Mouse (Mus musculus): ENCODE data around the gene Otud7a. TPM values are rescaled to one million over a fixed set of nuclear protein-coding genes. Genes with fewer than 3 reads are reported as not detected.

Otud7a gene
- total RNA-seq, 2 experiments from 2014 or later: not detected

DNA sequence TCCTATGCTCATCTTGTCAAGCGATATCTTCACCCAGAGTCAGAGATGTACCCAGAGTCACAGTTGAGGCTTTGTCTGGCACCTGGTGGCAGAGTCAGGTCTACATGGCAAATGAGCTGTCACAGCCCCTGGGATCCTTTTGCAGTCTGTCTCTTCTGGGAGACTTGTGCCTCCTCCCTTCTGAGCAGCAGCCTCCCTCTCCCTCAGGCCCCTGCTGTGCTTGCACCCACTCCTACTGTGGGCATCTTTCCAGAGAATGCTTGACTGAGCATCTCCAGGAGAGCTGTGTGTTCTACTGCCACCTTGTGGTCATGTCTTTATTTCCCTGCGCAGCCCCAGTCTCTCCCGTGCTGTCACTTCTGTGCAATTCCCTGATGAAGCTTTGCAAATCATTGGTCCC is 227.4 kb downstream of the Otud7a start:
- no peak for ATAC-seq (replicated peaks; ENCODE audit: low FRiP score, poor library complexity, severe bottlenecking)

DNA sequence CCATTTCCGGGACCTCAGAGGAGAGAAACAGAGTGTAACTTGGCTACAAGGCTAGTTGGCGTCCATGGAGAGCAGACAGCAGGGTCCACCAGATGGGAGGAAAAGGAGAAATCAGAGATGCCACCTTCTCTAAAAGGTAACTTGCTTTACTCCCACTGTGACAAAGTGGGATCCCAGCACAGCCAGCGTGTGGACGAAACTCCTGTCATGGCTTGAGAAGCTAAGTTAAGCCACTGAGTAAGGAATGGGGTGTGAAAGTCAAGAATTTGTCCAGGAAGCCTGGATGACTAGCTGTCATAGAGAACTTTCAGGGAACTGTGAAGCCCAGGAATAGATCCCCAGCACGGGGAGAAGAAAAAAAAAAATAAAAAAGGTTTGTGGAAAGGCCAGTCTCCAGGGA is 232.1 kb downstream of the Otud7a start:
- ATAC-seq (replicated peaks; ENCODE audit: low FRiP score, poor library complexity, severe bottlenecking): no peak

- ATAC-seq (replicated peaks; ENCODE audit: low FRiP score, poor library complexity, severe bottlenecking): no peak
These were observed 232.6 kb downstream of the Otud7a start for GRCm38 (mm10) chr7:63677149-63677548.

DNA sequence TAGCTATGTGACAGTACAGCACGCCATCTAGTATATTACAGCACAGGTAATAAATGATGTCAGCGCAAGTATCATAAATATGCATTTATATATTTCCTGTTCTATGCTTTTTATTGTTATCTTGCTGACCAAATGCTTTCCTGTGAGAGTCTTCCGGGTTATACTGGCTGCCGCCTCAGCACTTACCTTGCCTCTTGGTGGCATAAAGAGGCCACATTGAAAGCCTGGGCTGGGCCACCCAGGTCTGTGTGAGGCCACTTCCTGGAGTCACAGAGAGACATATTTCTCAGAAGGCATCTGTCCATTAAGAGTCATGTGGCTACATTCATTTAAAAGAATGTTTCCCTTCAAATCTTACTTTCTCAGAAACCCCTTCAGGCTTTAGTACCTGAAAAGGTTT is 242.5 kb downstream of the Otud7a start:
- ATAC-seq (replicated peaks; ENCODE audit: low FRiP score, poor library complexity, severe bottlenecking): no peak

GRCm38 (mm10) chr7:63697921-63698320 is 253.4 kb downstream of the Otud7a start:
- no peak for ATAC-seq (replicated peaks; ENCODE audit: low FRiP score, poor library complexity, severe bottlenecking)

GRCm38 (mm10) chr7:63717903-63718302 is 273.4 kb downstream of the Otud7a start:
- ATAC-seq (replicated peaks; ENCODE audit: low FRiP score, poor library complexity, severe bottlenecking): no peak

GRCm38 (mm10) chr7:63719183-63719944 is 274.8 kb downstream of the Otud7a start:
- ATAC-seq (replicated peaks; ENCODE audit: low FRiP score, poor library complexity, severe bottlenecking): no peak

DNA sequence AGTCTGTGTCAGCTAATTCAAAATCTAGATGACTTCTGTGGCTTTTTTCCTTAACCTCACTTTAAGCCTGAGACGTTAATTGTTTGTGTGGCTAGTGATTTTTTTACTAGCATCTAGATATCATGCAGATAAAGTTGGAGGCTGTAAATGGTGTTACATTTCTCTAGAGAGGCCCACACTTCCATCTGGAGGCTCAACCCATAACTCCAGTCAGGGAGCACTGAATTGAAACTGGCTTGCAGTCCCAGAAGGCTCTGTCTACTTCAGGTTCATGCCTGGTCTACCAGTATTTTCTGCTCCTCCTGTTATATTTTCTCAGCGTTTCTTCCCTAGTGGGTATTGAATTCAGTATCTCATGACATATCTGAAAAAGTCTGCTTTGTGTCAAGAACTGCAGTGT is 276.1 kb downstream of the Otud7a start:
- no peak for ATAC-seq (replicated peaks; ENCODE audit: low FRiP score, poor library complexity, severe bottlenecking)

DNA sequence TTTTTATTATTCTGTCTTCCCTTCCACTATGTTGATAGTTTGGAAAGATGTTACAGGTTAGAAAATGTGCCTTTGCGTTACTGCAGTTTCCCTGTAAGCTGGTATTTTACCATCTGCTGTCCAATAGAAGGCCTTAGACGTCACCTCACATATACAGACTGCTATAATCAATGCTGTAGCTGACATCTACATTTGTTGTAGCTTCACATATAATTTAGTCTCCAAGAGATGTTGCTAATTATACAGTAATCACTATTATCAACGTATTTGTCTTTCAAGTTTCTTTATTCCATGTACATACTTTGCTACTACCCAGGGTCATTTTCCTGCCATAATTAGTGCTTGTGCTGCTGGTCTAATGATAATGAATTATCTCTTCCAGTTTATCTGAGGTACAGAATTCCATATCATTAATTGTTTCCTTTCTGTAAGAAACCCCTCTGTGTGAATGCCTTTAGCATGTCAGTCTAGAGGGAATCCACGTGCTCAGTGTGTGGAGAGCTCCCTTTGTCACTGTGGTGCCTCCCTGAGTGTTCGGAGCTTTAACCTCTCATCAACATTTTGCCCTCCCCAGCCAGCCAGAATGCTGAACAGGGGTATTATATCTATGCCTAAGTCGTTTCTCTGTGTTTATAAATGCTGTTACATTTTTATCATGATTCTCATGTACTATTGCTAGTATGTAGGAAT is 280.6 kb downstream of the Otud7a start:
- no peak for ATAC-seq (replicated peaks; ENCODE audit: low FRiP score, poor library complexity, severe bottlenecking)

DNA sequence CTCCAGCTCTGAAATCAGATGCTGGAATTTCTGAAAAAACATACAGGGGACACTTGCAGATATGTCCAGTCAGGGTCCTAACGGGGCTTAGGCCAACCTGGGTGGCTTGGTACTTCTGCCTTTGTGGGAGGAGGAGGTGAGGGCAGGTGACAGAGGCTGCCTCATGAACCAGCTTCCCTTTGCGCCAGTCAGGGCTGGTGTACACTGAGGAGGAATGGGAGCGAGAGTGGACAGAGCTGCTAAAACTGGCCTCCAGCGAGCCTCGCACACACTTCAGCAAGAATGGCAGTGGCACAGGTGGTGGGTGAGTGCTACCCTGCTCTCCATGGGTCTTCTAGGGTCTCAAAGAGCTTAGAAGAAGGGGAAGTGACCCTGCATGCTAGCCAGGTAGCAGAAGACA is 285.1 kb downstream of the Otud7a start:
- no peak for ATAC-seq (replicated peaks; ENCODE audit: low FRiP score, poor library complexity, severe bottlenecking)

GRCm38 (mm10) chr7:63730012-63730411 is 285.5 kb downstream of the Otud7a start:
- no peak for ATAC-seq (replicated peaks; ENCODE audit: low FRiP score, poor library complexity, severe bottlenecking)

DNA sequence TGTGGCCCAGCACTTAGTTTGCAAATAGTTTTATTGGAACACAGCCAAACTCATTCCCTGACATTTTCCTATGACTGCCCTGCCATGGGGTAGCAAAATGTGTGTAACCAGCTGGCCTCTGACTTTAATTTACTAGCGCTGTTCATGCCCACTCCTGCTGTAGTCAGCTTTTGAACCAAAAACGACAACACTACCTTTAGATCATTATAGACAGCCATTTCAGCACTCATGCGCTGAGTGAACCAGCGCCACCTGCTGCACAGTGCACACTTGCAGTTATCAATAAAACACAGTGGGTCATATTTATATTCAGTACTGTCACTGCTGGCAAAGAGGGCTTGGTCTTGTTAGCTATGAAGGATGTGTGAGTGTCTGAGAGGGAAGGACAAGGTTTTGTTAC is 293.2 kb downstream of the Otud7a start:
- no peak for ATAC-seq (replicated peaks; ENCODE audit: low FRiP score, poor library complexity, severe bottlenecking)

DNA sequence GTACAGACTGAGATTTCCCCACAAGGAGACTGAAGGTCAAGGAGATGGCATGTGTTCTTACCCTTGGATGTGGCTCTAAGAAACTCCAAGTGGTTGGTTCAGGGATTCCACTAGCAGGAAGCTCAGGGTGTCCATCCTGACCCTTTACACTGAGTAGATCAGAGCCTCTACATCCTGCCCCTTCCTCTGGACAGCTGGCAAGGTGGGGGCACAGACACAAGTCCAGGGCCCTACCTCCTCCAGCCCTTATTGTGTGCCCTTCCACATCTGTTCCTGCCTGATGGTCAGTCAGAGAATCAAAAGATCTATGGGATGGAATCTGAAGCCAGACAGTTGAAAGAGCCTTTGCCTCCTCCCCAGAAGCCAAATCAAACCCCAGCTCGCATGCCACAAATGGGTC is 293.6 kb downstream of the Otud7a start:
- ATAC-seq (replicated peaks; ENCODE audit: low FRiP score, poor library complexity, severe bottlenecking): no peak

- no peak for ATAC-seq (replicated peaks; ENCODE audit: low FRiP score, poor library complexity, severe bottlenecking)
These were observed 298.6 kb downstream of the Otud7a start for GRCm38 (mm10) chr7:63743116-63743515.

GRCm38 (mm10) chr7:63752081-63752480 is 307.5 kb downstream of the Otud7a start:
- no peak for ATAC-seq (replicated peaks; ENCODE audit: low FRiP score, poor library complexity, severe bottlenecking)

DNA sequence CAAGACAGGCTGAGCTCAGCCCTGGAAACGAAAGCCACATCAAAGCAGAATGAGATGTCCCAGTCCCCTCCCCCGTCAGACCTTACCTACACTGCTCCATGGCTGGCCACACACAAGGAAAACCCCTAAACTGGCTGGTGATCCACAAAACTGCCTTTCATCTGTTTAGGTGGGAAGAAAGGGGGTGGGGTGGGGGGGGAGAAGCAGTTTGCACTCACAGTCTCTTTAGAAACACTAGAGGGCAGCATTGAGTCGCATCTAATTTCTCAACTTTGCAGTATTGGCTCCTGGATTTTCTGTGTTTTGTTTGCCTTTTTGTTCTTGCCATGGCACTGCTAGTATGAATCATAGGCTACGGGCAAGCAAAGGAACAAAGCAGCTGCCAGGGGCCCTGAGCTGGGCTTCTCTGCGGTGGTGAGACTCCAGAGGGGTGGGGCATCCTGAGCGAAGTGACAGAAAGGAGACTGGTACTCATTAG is 308.8 kb downstream of the Otud7a start:
- no peak for ATAC-seq (replicated peaks; ENCODE audit: low FRiP score, poor library complexity, severe bottlenecking)

DNA sequence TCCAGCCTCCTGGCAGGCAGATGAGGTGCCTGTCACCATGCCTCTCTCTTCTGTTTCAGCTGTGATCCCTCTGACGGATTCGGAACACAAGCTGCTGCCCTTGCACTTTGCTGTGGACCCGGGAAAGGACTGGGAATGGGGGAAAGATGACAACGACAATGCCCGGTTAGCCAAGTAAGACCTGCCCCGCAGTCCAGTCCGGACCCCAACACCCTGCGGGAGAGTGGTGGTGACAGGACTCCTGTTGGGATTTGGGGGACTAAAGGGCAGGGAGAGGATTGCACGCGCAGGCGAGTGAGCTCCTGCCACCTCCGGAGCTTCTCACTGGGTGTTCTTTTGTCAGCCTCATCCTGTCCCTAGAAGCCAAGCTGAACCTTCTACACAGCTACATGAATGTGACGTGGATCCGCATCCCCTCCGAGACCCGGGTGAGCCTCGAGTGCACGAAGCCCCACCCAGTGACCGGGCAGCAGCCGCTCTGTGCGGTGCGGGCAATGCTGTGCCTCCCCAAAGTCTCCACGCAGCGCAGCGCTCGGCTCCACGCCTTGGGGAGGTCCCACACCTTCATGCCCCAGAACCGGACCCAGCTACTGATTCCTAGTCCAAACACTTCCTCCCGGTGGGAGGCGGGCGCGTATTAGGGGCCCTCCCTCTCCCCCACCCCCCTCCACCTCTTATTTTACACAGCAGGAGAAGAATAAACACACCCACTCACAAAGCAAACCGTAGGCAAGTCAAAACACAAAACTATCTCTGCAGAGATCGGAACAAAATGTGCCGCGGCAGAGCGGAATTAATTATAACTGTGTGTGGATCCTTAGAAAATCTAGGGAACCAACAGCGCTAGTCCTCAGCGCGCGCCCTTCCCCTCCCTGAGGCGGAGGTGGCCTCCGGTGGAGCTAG is 310.3 kb downstream of the Otud7a start:
- ATAC-seq (replicated peaks; ENCODE audit: low FRiP score, poor library complexity, severe bottlenecking): no peak

- ATAC-seq (replicated peaks; ENCODE audit: low FRiP score, poor library complexity, severe bottlenecking): no peak
These were observed 311.0 kb downstream of the Otud7a start for GRCm38 (mm10) chr7:63755476-63755948.

DNA sequence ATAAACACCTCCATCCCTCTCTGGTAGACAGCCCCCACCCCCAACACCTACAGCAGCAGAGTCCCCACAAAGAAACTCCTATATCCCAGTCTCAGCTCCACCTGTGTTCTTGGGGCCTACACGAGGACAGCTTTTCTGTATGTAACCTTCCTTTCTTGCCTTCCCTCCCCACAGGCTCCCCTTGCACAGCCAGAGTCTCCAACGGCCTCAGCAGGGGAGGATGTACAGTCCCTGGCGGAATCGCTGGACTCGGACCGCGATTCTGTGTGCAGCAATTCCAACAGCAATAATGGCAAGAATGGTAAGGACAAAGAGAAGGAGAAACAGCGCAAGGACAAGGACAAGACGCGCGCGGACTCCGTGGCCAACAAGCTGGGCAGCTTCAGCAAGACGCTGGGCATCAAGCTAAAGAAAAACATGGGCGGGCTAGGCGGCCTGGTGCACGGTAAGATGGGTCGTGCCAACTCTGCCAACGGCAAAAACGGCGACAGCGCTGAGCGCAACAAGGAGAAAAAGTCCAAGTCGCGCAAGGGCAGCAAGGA is 312.7 kb downstream of the Otud7a start:
- no peak for ATAC-seq (replicated peaks; ENCODE audit: low FRiP score, poor library complexity, severe bottlenecking)

DNA sequence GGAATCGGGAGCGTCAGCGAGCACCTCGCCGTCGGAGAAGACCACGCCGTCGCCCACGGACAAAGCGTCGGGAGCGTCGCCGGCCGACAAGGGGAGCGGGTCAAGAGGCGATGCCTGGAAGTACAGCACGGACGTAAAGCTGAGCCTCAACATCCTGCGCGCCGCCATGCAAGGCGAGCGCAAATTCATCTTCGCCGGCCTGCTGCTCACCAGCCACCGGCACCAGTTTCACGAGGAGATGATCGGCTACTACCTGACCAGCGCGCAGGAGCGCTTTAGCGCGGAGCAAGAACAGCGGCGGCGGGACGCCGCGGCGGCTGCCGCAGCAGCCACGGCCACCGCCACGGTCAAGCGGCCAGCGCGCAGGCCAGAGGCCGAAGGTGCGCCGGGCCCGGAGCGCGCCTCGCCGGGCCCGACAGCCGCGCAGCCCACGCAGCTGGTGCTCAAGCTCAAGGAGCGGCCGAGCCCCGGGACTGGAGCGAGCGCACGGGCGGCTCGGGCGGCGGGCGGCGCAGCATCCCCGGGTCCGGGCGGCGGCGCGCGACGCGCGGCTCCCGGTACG is 313.2 kb downstream of the Otud7a start:
- no peak for ATAC-seq (replicated peaks; ENCODE audit: low FRiP score, poor library complexity, severe bottlenecking)
